Mouse (Mus musculus): ENCODE results near the gene Asrgl1.

- no peak for TF ChIP-seq CTCF (IDR thresholded peaks at IDR 0.05)
- no peak for TF ChIP-seq EP300 (IDR thresholded peaks at IDR 0.05; ENCODE audit: insufficient read depth, low read depth, low read length)
- TF ChIP-seq POLR2A (IDR thresholded peaks at IDR 0.05; ENCODE audit: insufficient read depth, low read depth, low read length): peak; percentile 34; the same call in 1 of the 2 replicates
Measured at GRCm38 (mm10) chr19:9106096-9106495, 29.3 kb downstream of the Asrgl1 start.

All from heart, adult 2 months (tissue).